Mouse (Mus musculus) frontal cortex, postnatal 36 days (tissue): ENCODE results near the gene Anp32a.

Experiments used
- DNase-seq, 2 experiments: peaks; one replicate each; pipeline ENCODE4 v3.0.0; 2022; ENCODE audit warnings: low spot score in 2 of 2

The Anp32a gene

GRCm38 (mm10) chr9:62346388-62346679 lies 5.2 kb downstream of the Anp32a start:
- no peak for DNase-seq

GRCm38 (mm10) chr9:62347201-62347600 lies 6.1 kb downstream of the Anp32a start:
- DNase-seq = no peak

GRCm38 (mm10) chr9:62348050-62348449 lies 7.0 kb downstream of the Anp32a start:
- DNase-seq = no peak

GRCm38 (mm10) chr9:62348467-62348985 lies 7.4 kb downstream of the Anp32a start:
- no peak for DNase-seq

GRCm38 (mm10) chr9:62349250-62349649 lies 8.2 kb downstream of the Anp32a start:
- DNase-seq = no peak

GRCm38 (mm10) chr9:62350721-62351120 lies 9.6 kb downstream of the Anp32a start:
- no peak for DNase-seq

GRCm38 (mm10) chr9:62351200-62351599 lies 10.1 kb downstream of the Anp32a start:
- DNase-seq = no peak

GRCm38 (mm10) chr9:62353784-62354183 lies 12.7 kb downstream of the Anp32a start:
- DNase-seq = no peak

GRCm38 (mm10) chr9:62354838-62355719 lies 14.0 kb downstream of the Anp32a start:
- no peak for DNase-seq

- no peak for DNase-seq
Observed at GRCm38 (mm10) chr9:62355763-62356162, 14.7 kb downstream of the Anp32a start.

GRCm38 (mm10) chr9:62357593-62357992 lies 16.5 kb downstream of the Anp32a start:
- DNase-seq = no peak

- DNase-seq = no peak
Observed at GRCm38 (mm10) chr9:62358851-62359250, 17.8 kb downstream of the Anp32a start.

GRCm38 (mm10) chr9:62360889-62361288 lies 19.8 kb downstream of the Anp32a start:
- no peak for DNase-seq

- DNase-seq = no peak
Observed at GRCm38 (mm10) chr9:62362835-62363385, 21.8 kb downstream of the Anp32a start.

- peak; percentile 89 to 93 for DNase-seq
Observed at GRCm38 (mm10) chr9:62363619-62364018, 22.5 kb downstream of the Anp32a start.

GRCm38 (mm10) chr9:62364216-62364615 lies 23.1 kb downstream of the Anp32a start:
- no peak for DNase-seq

- DNase-seq = no peak
Observed at GRCm38 (mm10) chr9:62364831-62365230, 23.7 kb downstream of the Anp32a start.

GRCm38 (mm10) chr9:62365326-62366080 lies 24.4 kb downstream of the Anp32a start:
- DNase-seq = no peak

- no peak for DNase-seq
Observed at GRCm38 (mm10) chr9:62366478-62367458, 25.7 kb downstream of the Anp32a start.

- no peak for DNase-seq
Observed at GRCm38 (mm10) chr9:62367510-62368071, 26.5 kb downstream of the Anp32a start.
